Mouse (Mus musculus) spleen, adult 2 months (tissue): ENCODE measurements around the gene Tfb2m. TPM values are rescaled to one million over a fixed set of nuclear protein-coding genes. Genes with fewer than 3 reads are reported as not detected.

Source experiments
- DNase-seq, 2 experiments: peaks; one replicate each; pipeline versions ENCODE4 v3.0.0 to v3.0.0-alpha.2; 2012 to 2021; ENCODE audit warnings: low spot score in 2 of 2, low read depth in 1 of 2
- H3K27ac ChIP-seq: fragments of 200-500 bp; 2 replicates; pipeline ENCODE4 v1.5.1; 2012; ENCODE audit warnings: low read length, inconsistent platforms; ENCODE audit not compliant: insufficient read depth
- H3K27me3 ChIP-seq: fragments of 200-500 bp; 2 replicates; pipeline ENCODE4 v1.6.1; 2012; ENCODE audit warnings: mild to moderate bottlenecking, moderate library complexity, low read length, inconsistent platforms; ENCODE audit not compliant: control insufficient read depth, insufficient read depth
- H3K36me3 ChIP-seq: fragments of 200-500 bp; 2 replicates; pipeline ENCODE4 v1.6.1; 2012; ENCODE audit warnings: mild to moderate bottlenecking, low read length, inconsistent platforms; ENCODE audit not compliant: control insufficient read depth, insufficient read depth
- H3K4me1 ChIP-seq: fragments of 200-500 bp; 2 replicates; pipeline ENCODE4 v1.6.1; 2011; ENCODE audit warnings: inconsistent platforms; ENCODE audit not compliant: control insufficient read depth, insufficient read depth, insufficient read length
- H3K4me3 ChIP-seq: fragments of 200-500 bp; 2 replicates; pipeline ENCODE4 v1.5.1; 2011; ENCODE audit warnings: mild to moderate bottlenecking, inconsistent platforms; ENCODE audit not compliant: insufficient read depth, insufficient read length; ENCODE audit errors: extremely low read depth
- CTCF ChIP-seq: fragments of 200-500 bp; IDR thresholded peaks from 2 replicates; pipeline ENCODE4 v1.5.1; 2011; ENCODE audit warnings: mild to moderate bottlenecking, inconsistent platforms; ENCODE audit not compliant: insufficient read depth, insufficient read length, insufficient replicate concordance; ENCODE audit errors: extremely low read depth
- POLR2A ChIP-seq: fragments of 200-500 bp; IDR thresholded peaks from 2 replicates; pipeline ENCODE4 v1.6.1; 2011; ENCODE audit warnings: low read depth, low read length, inconsistent platforms
- WGBS: fragments of 180-500 bp; shearing (Covaris S2); methylation state at CpG from one replicate; pipeline ENCODE4 v1.1.7; 2018; 5-methylcytosine and 5-hydroxymethylcytosine counted together
- polyA plus RNA-seq: library from polyadenylated mRNA; depleted of rRNA; stranded (reverse); fragments of >200 nt; gene quantifications from 2 replicates; pipeline ENCODE4 v1.2.3, GENCODE M21; 2012

Tfb2m gene
- polyA plus RNA-seq, 1 experiment, result 4.4 TPM

- Histone ChIP-seq H3K4me1 (no peaks in the 10 kb centered on the region), H3K4me3 (no peak overlapping the region), H3K27me3 (no peaks in the 10 kb centered on the region), H3K27ac (no peak overlapping the region), H3K36me3 (no peaks in the 10 kb centered on the region)
- WGBS, result 80% methylated on average over 6 of the region's 6 CpGs
- DNase-seq, result no peak
- TF ChIP-seq CTCF, result no peak
- no peak for TF ChIP-seq POLR2A
These were observed 27.7 kb upstream of the Tfb2m start for GRCm38 (mm10) chr1:179573650-179574206.

GRCm38 (mm10) chr1:179571686-179572085, 25.6 kb upstream of the Tfb2m start:
- DNase-seq, result no peak
- Histone ChIP-seq H3K4me1 (0 out of 2 replicates have a peak, but pooled peaks cover 2% of the 10 kb centered on the region), H3K4me3 (no peak overlapping the region), H3K27ac (no peak overlapping the region), H3K36me3 (no peaks in the 10 kb centered on the region), H3K27me3 (no peaks in the 10 kb centered on the region)
- TF ChIP-seq CTCF, result no peak
- no peak for TF ChIP-seq POLR2A
- WGBS, result 82% methylated on average over 4 of the region's 4 CpGs

- Histone ChIP-seq H3K27me3 (no peaks in the 10 kb centered on the region), H3K4me3 (no peak overlapping the region), H3K27ac (no peak overlapping the region), H3K4me1 (0 out of 2 replicates have a peak, but pooled peaks cover 3% of the 10 kb centered on the region), H3K36me3 (no peaks in the 10 kb centered on the region)
- TF ChIP-seq CTCF (no peak), POLR2A (no peak)
- no peak for DNase-seq
- 100% methylated on average over 1 of the region's 1 CpGs for WGBS
These were observed 24.4 kb upstream of the Tfb2m start for GRCm38 (mm10) chr1:179570482-179570881.

- Histone ChIP-seq H3K36me3 (no peaks in the 10 kb centered on the region), H3K4me1 (0 out of 2 replicates have a peak, but pooled peaks cover 3% of the 10 kb centered on the region), H3K4me3 (no peak overlapping the region), H3K27me3 (no peaks in the 10 kb centered on the region), H3K27ac (no peak overlapping the region)
- WGBS, result 84% methylated on average over 4 of the region's 4 CpGs
- DNase-seq, result no peak
- TF ChIP-seq CTCF, result no peak
- no peak for TF ChIP-seq POLR2A
These were observed 22.8 kb upstream of the Tfb2m start for GRCm38 (mm10) chr1:179568690-179569398.

- no peak for DNase-seq
- Histone ChIP-seq H3K4me1 (0 out of 2 replicates have a peak, but pooled peaks cover 3% of the 10 kb centered on the region), H3K27ac (no peak overlapping the region), H3K4me3 (no peak overlapping the region), H3K36me3 (no peaks in the 10 kb centered on the region), H3K27me3 (no peaks in the 10 kb centered on the region)
- TF ChIP-seq CTCF (no peak), POLR2A (no peak)
- WGBS, result 90% methylated on average over 7 of the region's 7 CpGs
These were observed 21.5 kb upstream of the Tfb2m start for GRCm38 (mm10) chr1:179567558-179567957.

GRCm38 (mm10) chr1:179563926-179564325, 17.9 kb upstream of the Tfb2m start:
- TF ChIP-seq POLR2A, result no peak
- TF ChIP-seq CTCF, result no peak
- H3K27ac ChIP-seq, result no peak overlapping the region
- no peaks in the 10 kb centered on the region for H3K27me3 ChIP-seq
- H3K36me3 ChIP-seq, result no peaks in the 10 kb centered on the region
- no peak for DNase-seq
- H3K4me1 ChIP-seq, result 0 out of 2 replicates have a peak, but pooled peaks cover 3% of the 10 kb centered on the region
- H3K4me3 ChIP-seq, result no peak overlapping the region
- WGBS, result 86% methylated on average over 5 of the region's 5 CpGs

- TF ChIP-seq POLR2A, result no peak
- no peak for TF ChIP-seq CTCF
These were observed 17.1 kb upstream of the Tfb2m start for GRCm38 (mm10) chr1:179563211-179563610.

More at GRCm38 (mm10) chr1:179563211-179563610, 17.1 kb upstream of the Tfb2m start:
- Histone ChIP-seq H3K36me3 (no peaks in the 10 kb centered on the region), H3K27ac (no peak overlapping the region), H3K4me1 (0 out of 2 replicates have a peak, but pooled peaks cover 3% of the 10 kb centered on the region), H3K4me3 (no peak overlapping the region), H3K27me3 (no peaks in the 10 kb centered on the region)
- WGBS, result 85% methylated on average over 4 of the region's 4 CpGs
- DNase-seq, result no peak
